Mouse (Mus musculus): ENCODE results near the gene Ropn1l. TPM values are rescaled to one million over a fixed set of nuclear protein-coding genes. Genes with fewer than 3 reads are reported as not detected.

The Ropn1l gene
- total and polyA plus RNA-seq, 3 experiments, result 1.1 to 2.9 (median 2.0) TPM

- Histone ChIP-seq H3K4me1 (ENCODE audit: control insufficient read depth in 1 of 2, insufficient read depth in 2 of 2) (peaks cover 0 to 50% of the 10 kb centered on the region in 2 experiments; a peak in 2 of 4 replicates), H3K9ac (ENCODE audit: insufficient read depth, low read depth) (no peak overlapping the region), H3K4me2 (ENCODE audit: insufficient read depth, low read depth, poor library complexity, severe bottlenecking) (no peak overlapping the region), H3K9me3 (replicated peaks; ENCODE audit: low read length) (no peaks in the 10 kb centered on the region), H3K27ac (ENCODE audit: insufficient read depth, low read depth) (no peak overlapping the region), H3K27me3 (replicated peaks) (no peaks in the 10 kb centered on the region), H3K79me2 (replicated peaks; ENCODE audit: control insufficient read depth, extremely low read depth, insufficient read depth, poor library complexity, severe bottlenecking) (no peaks in the 10 kb centered on the region), H3K36me3 (replicated peaks in 1 of 2; ENCODE audit: control insufficient read depth in 1 of 2, insufficient read depth in 1 of 2, low read length in 1 of 2) (peaks cover 48 to 83% of the 10 kb centered on the region in 2 experiments), H3K4me3 (replicated peaks in 1 of 3; ENCODE audit: low read depth in 2 of 3, low read length in 2 of 3, poor library complexity in 1 of 3) (no peak overlapping the region)
- TF ChIP-seq E2F4 (IDR thresholded peaks at IDR 0.05; ENCODE audit: insufficient replicate concordance, low read depth, low read length) (no peak), CHD1 (IDR thresholded peaks at IDR 0.05; ENCODE audit: low read depth, low read length) (no peak), POLR2AphosphoS2 (IDR thresholded peaks at IDR 0.05; ENCODE audit: low read depth, low read length) (no peak), MAFK (IDR thresholded peaks at IDR 0.05; ENCODE audit: insufficient replicate concordance, low read length) (no peak), SMC3 (IDR thresholded peaks at IDR 0.05; ENCODE audit: low read depth, low read length) (no peak), NRF1 (IDR thresholded peaks at IDR 0.05; ENCODE audit: low read depth, low read length) (no peak), CTCF (conservative IDR thresholded peaks at IDR 0.05 in 1 of 2, IDR thresholded peaks at IDR 0.05 in 1 of 2; ENCODE audit: low read depth in 2 of 2, low read length in 2 of 2) (no peak), MAX (IDR thresholded peaks at IDR 0.05; ENCODE audit: low read length) (no peak), KAT2A (IDR thresholded peaks at IDR 0.05; ENCODE audit: insufficient replicate concordance, low read length) (no peak), PAX5 (IDR thresholded peaks at IDR 0.05; ENCODE audit: low read length) (no peak), TBP (conservative IDR thresholded peaks at IDR 0.05; ENCODE audit: low read depth, low read length) (no peak)
- in situ Hi-C loops (cut with MboI; ENCODE audit: low pct_ligation_motif_present, low pct_unique_long_range_greater_than_20kb, low sequenced_read_pairs), result no loop called here
- no peak for DNase-seq (ENCODE audit: extremely low read depth)
- dilution Hi-C loops (cut with MboI; ENCODE audit: extremely low pct_ligation_motif_present, extremely low pct_unique_long_range_greater_than_20kb, low sequenced_read_pairs), result no loop called here
Measured at GRCm38 (mm10) chr15:31466295-31466694, 12.8 kb upstream of the Ropn1l start.

DNA sequence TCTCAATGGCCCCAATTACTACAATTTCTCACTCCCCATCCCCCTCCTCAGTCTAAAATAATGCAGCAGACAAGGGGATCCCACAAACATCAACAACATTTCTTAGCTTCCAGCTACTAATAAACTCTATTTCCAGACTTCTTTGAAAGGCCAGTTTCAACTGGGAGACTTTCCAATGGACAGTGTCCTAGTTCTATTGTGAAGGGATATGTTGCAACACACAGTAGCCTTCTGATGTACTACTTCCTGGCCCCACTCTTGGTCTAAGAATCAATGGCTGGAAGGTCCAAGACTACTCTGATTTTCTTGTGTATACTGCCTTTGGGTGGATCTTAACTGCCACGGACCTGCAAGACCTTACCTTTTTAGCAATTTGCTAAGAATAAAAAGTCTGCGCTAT is 12.3 kb upstream of the Ropn1l start:
- peaks cover 0 to 50% of the 10 kb centered on the region in 2 experiments; a peak in 2 of 4 replicates for H3K4me1 ChIP-seq (ENCODE audit: control insufficient read depth in 1 of 2, insufficient read depth in 2 of 2)
- in situ Hi-C loops (cut with MboI; ENCODE audit: low pct_ligation_motif_present, low pct_unique_long_range_greater_than_20kb, low sequenced_read_pairs) (no loop called here), dilution Hi-C loops (cut with MboI; ENCODE audit: extremely low pct_ligation_motif_present, extremely low pct_unique_long_range_greater_than_20kb, low sequenced_read_pairs) (no loop called here)
- H3K27ac ChIP-seq (ENCODE audit: insufficient read depth, low read depth), result no peak overlapping the region
- peaks cover 52 to 84% of the 10 kb centered on the region in 2 experiments for H3K36me3 ChIP-seq (replicated peaks in 1 of 2; ENCODE audit: control insufficient read depth in 1 of 2, insufficient read depth in 1 of 2, low read length in 1 of 2)
- H3K79me2 ChIP-seq (replicated peaks; ENCODE audit: control insufficient read depth, extremely low read depth, insufficient read depth, poor library complexity, severe bottlenecking), result no peaks in the 10 kb centered on the region
- H3K4me2 ChIP-seq (ENCODE audit: insufficient read depth, low read depth, poor library complexity, severe bottlenecking), result no peak overlapping the region
- no peak for DNase-seq (ENCODE audit: extremely low read depth)
- H3K4me3 ChIP-seq (replicated peaks in 1 of 3; ENCODE audit: low read depth in 2 of 3, low read length in 2 of 3, poor library complexity in 1 of 3), result no peak overlapping the region
- TF ChIP-seq TCF12 (IDR thresholded peaks at IDR 0.05; ENCODE audit: low read depth, low read length) (no peak), BHLHE40 (IDR thresholded peaks at IDR 0.05; ENCODE audit: low read depth, low read length) (no peak), MYC (IDR thresholded peaks at IDR 0.05; ENCODE audit: low read depth, low read length) (no peak)
- H3K27me3 ChIP-seq (replicated peaks), result no peaks in the 10 kb centered on the region
- no peak overlapping the region for H3K9ac ChIP-seq (ENCODE audit: insufficient read depth, low read depth)
- no peaks in the 10 kb centered on the region for H3K9me3 ChIP-seq (replicated peaks; ENCODE audit: low read length)

DNA sequence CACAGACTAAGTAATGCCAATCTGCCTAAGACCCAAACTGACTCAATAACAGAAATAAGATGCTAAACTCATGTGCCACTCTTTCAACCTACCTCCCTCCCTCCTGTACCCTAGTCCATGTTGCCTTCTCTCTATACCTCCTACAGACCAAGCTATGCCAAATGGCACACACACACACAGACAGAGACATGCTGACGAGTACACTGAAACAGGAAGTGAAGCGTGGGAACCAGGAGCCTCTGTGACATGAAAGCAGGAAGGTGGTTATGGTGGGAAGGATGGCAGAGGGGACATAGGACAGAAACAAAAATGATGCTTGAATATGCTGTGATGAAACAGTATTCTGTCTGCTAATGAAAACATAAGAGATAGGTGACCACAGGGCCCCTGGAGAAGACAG is 7.0 kb upstream of the Ropn1l start:
- H3K4me3 ChIP-seq (replicated peaks in 1 of 3; ENCODE audit: low read depth in 2 of 3, low read length in 2 of 3, poor library complexity in 1 of 3), result no peak overlapping the region
- no peaks in the 10 kb centered on the region for H3K9me3 ChIP-seq (replicated peaks; ENCODE audit: low read length)
- no peak for DNase-seq (ENCODE audit: extremely low read depth)
- no peak overlapping the region for H3K4me2 ChIP-seq (ENCODE audit: insufficient read depth, low read depth, poor library complexity, severe bottlenecking)
- in situ Hi-C loops (cut with MboI; ENCODE audit: low pct_ligation_motif_present, low pct_unique_long_range_greater_than_20kb, low sequenced_read_pairs), result no loop called here
- no peak overlapping the region for H3K9ac ChIP-seq (ENCODE audit: insufficient read depth, low read depth)
- H3K36me3 ChIP-seq (replicated peaks in 1 of 2; ENCODE audit: control insufficient read depth in 1 of 2, insufficient read depth in 1 of 2, low read length in 1 of 2), result peaks cover 59 to 92% of the 10 kb centered on the region in 2 experiments
- H3K79me2 ChIP-seq (replicated peaks; ENCODE audit: control insufficient read depth, extremely low read depth, insufficient read depth, poor library complexity, severe bottlenecking), result no peaks in the 10 kb centered on the region
- peaks cover 0 to 23% of the 10 kb centered on the region in 2 experiments; a peak in 2 of 4 replicates for H3K4me1 ChIP-seq (ENCODE audit: control insufficient read depth in 1 of 2, insufficient read depth in 2 of 2)
- no peak overlapping the region for H3K27ac ChIP-seq (ENCODE audit: insufficient read depth, low read depth)
- no peaks in the 10 kb centered on the region for H3K27me3 ChIP-seq (replicated peaks)
- dilution Hi-C loops (cut with MboI; ENCODE audit: extremely low pct_ligation_motif_present, extremely low pct_unique_long_range_greater_than_20kb, low sequenced_read_pairs), result no loop called here
- TF ChIP-seq TBP (conservative IDR thresholded peaks at IDR 0.05; ENCODE audit: low read depth, low read length) (no peak), USF2 (conservative IDR thresholded peaks at IDR 0.05; ENCODE audit: low read depth, low read length) (no peak), MXI1 (IDR thresholded peaks at IDR 0.05; ENCODE audit: low read depth, low read length) (no peak), MAZ (IDR thresholded peaks at IDR 0.05; ENCODE audit: low read depth, low read length) (no peak), GABPA (IDR thresholded peaks at IDR 0.05; ENCODE audit: insufficient replicate concordance, low read depth, low read length) (no peak), SMC3 (IDR thresholded peaks at IDR 0.05; ENCODE audit: low read depth, low read length) (no peak), E2F4 (IDR thresholded peaks at IDR 0.05; ENCODE audit: insufficient replicate concordance, low read depth, low read length) (no peak), CHD1 (IDR thresholded peaks at IDR 0.05; ENCODE audit: low read depth, low read length) (no peak), MEF2A (IDR thresholded peaks at IDR 0.05; ENCODE audit: borderline replicate concordance, low read depth, low read length) (no peak), JUND (conservative IDR thresholded peaks at IDR 0.05; ENCODE audit: low read depth, low read length) (no peak), MAFK (IDR thresholded peaks at IDR 0.05; ENCODE audit: insufficient replicate concordance, low read length) (no peak), ETS1 (conservative IDR thresholded peaks at IDR 0.05; ENCODE audit: low read depth, low read length) (no peak), KAT2A (IDR thresholded peaks at IDR 0.05; ENCODE audit: insufficient replicate concordance, low read length) (no peak), ELF1 (IDR thresholded peaks at IDR 0.05; ENCODE audit: low read depth, low read length) (no peak), MYC (IDR thresholded peaks at IDR 0.05; ENCODE audit: low read depth, low read length) (no peak), USF1 (IDR thresholded peaks at IDR 0.05; ENCODE audit: low read depth, low read length) (no peak), TCF12 (IDR thresholded peaks at IDR 0.05; ENCODE audit: low read depth, low read length) (no peak), RAD21 (IDR thresholded peaks at IDR 0.05; ENCODE audit: low read depth, low read length) (no peak), SIN3A (IDR thresholded peaks at IDR 0.05; ENCODE audit: low read length) (no peak)
